9 mouse cellular contexts compared by ENCODE assay signal in the genomic region with DNA sequence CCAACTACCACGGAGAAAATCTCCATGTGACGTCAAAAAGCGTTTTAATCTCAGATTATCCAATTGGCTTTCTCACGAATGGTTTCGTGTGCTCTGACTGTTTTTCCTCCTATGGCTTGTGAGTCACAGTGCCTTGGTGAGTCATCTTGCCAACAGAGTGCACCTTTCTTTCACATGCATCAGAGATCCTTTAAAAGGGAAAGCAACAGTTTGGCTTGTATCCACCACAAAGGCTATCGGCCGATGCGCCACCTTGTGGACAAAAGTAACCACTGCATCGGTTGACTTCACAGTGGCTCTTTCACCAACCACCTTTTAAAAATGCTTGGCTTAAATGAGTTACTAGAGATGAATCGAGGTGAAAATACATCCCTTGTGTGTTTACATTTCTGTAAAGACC.
DNase-seq lines count a peak whose midpoint lies in the region; ATAC-seq and TF ChIP-seq lines count a peak whose summit lies in the region.
"Had no signal": no experiment of that assay in that cellular context is flagged by ENCODE, and none has a peak within 500 bp of the region (broad histone marks: within the 10 kb centered on the region; RNA-seq: fewer than 3 reads in every experiment).

No protein-coding gene starts in this region.

- no peaks in the 10 kb centered on the region for H3K4me1 ChIP-seq in intestine, postnatal 0 days (replicated peaks; ENCODE audit: control insufficient read depth, insufficient read depth, low read length)
- peaks cover 28% of the 10 kb centered on the region for H3K4me1 ChIP-seq in limb, embryonic 13.5 days

- peak; percentile 95 for ATAC-seq in frontal cortex, adult (ENCODE audit: low TSS enrichment)
- ATAC-seq in intestine, postnatal 0 days: peak; percentile 76
- 0 out of 2 replicates have a peak, but pooled peaks have one; percentile 24 for ATAC-seq in limb, embryonic 13.5 days (ENCODE audit: low FRiP score, low read depth)

- 24% methylated on average over 10 of the region's 10 CpGs for WGBS in intestine, postnatal 0 days
- WGBS in limb, embryonic 13.5 days: 31% methylated on average over 10 of the region's 10 CpGs

- H3K4me3 ChIP-seq in intestine, postnatal 0 days (ENCODE audit: low read depth, low read length): no peak overlapping the region
- no peak overlapping the region for H3K4me3 ChIP-seq in limb, embryonic 13.5 days
- H3K4me3 ChIP-seq: hindbrain, embryonic 15.5 days had no signal

- peak; percentile 95 for TF ChIP-seq CTCF in intestine, postnatal 0 days (IDR thresholded peaks at IDR 0.05; ENCODE audit: low read depth)

- no peaks in the 10 kb centered on the region for H3K36me3 ChIP-seq in intestine, postnatal 0 days (ENCODE audit: control insufficient read depth, insufficient read depth)
- H3K36me3 ChIP-seq in limb, embryonic 13.5 days: no peaks in the 10 kb centered on the region
- H3K36me3 ChIP-seq: hindbrain, embryonic 15.5 days had no signal

- DNase-seq in 3134 (ENCODE audit: extremely low read depth, insufficient read length, low spot score): peak; percentile 53
- DNase-seq in Muller cell, postnatal 12 days (ENCODE audit: inconsistent ontology term): peak; percentile 82
- DNase-seq in cerebellum, adult 8-10 months: peak; percentile 56
- DNase-seq in neural tube, embryonic 10.5 days (ENCODE audit: extremely low spot score, low spot score): peak; percentile 77
- peak; percentile 68 for DNase-seq in thymus, postnatal 0 days (ENCODE audit: low spot score)

- no peak overlapping the region for H3K27ac ChIP-seq in intestine, postnatal 0 days (ENCODE audit: low read depth, low read length)
- H3K27ac ChIP-seq in limb, embryonic 13.5 days: no peak overlapping the region
- H3K27ac ChIP-seq: hindbrain, embryonic 15.5 days had no signal

- H3K9ac ChIP-seq in intestine, postnatal 0 days (ENCODE audit: low read depth, low read length): no peak overlapping the region
- H3K9ac ChIP-seq in limb, embryonic 13.5 days: no peak overlapping the region
- H3K9ac ChIP-seq: hindbrain, embryonic 15.5 days had no signal

- H3K27me3 ChIP-seq in intestine, postnatal 0 days (replicated peaks; ENCODE audit: control insufficient read depth, insufficient read depth, low read length): no peaks in the 10 kb centered on the region
- H3K27me3 ChIP-seq in limb, embryonic 13.5 days: 0 out of 2 replicates have a peak, but pooled peaks cover 4% of the 10 kb centered on the region
- H3K27me3 ChIP-seq: hindbrain, embryonic 15.5 days had no signal

- H3K9me3 ChIP-seq in intestine, postnatal 0 days (ENCODE audit: control insufficient read depth): no peaks in the 10 kb centered on the region
- no peaks in the 10 kb centered on the region for H3K9me3 ChIP-seq in limb, embryonic 13.5 days
- H3K9me3 ChIP-seq: hindbrain, embryonic 15.5 days had no signal

- 0 out of 2 replicates have a peak overlapping the region, but pooled peaks have one; percentile 24 for H3K4me2 ChIP-seq in intestine, postnatal 0 days (replicated peaks; ENCODE audit: low read depth)
- H3K4me2 ChIP-seq in limb, embryonic 13.5 days (replicated peaks): no peak overlapping the region
- H3K4me2 ChIP-seq: hindbrain, embryonic 15.5 days had no signal

Comparison
In these comparisons a context has a peak if more than half of its experiments do, and no peak if none do; other contexts are left out.
1. ATAC-seq: peak in every context shown above with its lines; median percentile 95 in frontal cortex, adult; 76 in intestine, postnatal 0 days; 24 in limb, embryonic 13.5 days.